Mouse (Mus musculus) kidney, adult 9 months (tissue): Measurements from ENCODE around the gene Amotl2.
A peak's percentile ranks its signal among the peaks of the same experiment; 100 is the strongest.

ENCODE experiments used
- DNase-seq: peaks from one replicate; pipeline ENCODE4 v3.0.0; 2022

Gene Amotl2

DNA sequence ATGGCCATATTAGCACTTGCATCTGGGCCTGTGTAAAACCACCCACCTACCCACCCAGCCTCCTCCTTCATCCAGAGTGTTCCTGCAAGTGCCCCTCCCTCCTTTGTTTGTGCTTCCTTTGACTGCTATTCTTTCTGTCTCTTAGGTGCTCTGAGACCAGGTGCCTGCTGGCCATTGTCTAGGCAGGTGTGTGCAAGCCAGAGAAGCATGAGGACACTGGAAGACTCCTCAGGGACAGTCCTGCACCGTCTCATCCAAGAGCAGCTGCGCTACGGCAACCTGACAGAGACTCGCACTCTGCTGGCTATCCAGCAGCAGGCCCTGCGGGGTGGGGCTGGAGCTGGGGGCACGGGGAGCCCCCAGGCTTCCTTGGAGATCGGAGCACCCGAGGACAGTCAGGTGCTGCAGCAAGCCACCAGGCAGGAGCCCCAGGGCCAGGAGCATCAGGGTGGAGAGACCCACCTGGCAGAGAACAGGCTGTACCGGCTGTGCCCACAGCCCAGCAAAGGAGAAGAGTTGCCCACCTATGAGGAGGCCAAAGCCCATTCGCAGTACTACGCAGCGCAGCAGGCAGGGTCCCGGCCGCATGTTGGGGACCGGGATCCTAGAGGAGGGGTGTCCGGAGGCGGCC, 3.6 kb downstream of the Amotl2 start:
- peak; percentile 34 for DNase-seq

- no peak for DNase-seq
These were observed 4.2 kb downstream of the Amotl2 start for GRCm38 (mm10) chr9:102720567-102721167.

DNA sequence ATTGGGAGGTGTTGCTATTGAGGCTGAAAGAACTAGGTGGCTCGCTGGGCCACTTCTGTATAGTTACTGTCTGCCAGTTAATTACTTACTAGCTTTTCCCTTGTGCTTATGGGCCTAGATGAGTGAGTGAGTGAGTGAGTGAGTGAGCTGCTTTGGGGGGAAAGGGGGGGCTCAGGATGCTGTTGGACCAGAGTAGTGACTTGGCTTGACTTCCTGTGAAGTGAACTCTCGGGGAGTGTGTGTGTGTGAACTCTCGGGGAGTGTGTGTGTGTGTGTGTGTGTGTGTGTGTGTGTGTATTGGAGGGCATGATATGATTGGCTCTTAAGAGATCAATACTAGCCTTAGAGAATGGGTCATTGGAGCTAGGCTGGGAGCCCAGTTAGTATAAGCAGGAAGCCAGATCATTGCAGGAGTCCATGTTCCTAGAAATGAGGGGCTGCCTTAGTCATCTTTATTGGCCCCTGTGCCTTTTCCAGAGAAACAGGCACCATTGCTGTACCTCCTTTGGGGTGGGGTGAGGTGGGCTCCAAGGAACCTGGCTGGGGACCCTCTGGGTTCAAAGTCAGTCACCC, 5.0 kb downstream of the Amotl2 start:
- peak; percentile 35 for DNase-seq

GRCm38 (mm10) chr9:102722071-102722561, 5.6 kb downstream of the Amotl2 start:
- peak; percentile 47 for DNase-seq

DNA sequence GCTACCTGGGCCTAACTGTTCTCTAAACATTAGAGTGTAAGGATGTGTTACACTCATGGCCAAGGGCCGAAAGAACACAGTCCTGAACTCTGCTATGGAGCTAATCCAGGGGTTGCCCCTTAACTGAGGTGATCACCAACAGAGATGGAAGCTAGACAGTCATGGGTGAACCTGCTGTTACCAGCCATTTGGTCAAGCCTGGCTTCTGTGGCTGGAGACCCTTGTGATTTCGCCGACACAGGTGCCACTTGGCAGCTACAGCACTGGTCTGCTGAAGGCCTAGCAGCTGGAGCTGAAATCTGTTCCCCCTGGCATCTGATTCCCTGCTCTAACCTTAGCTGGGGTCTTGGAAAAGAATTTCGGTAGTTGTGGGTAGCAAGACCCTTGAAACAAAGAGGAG, 6.3 kb downstream of the Amotl2 start:
- no peak for DNase-seq

- DNase-seq, result peak; percentile 70
These were observed 6.8 kb downstream of the Amotl2 start for GRCm38 (mm10) chr9:102723241-102723709.

DNA sequence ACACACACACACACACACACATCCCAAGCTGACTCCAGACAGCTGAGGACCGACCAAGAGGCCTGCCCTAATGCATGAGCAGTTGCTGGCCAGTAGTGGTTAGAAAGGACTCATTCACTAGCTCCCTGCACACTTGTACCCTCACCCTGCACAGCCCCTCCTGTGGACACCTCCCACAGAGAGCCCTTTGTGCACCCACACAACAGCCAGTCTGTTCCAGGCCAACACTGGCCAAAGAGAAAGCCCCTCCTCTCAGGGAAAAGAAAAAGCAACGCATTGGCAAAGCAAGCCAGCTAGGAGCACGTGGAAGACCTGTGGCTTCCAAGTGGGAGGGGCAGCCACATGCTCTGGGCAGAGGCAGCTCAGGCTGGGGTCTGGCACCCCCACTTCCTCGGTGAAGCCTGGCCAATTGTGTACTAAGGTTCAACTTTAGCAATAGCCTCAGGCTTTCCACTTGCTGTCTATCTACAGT, 7.6 kb downstream of the Amotl2 start:
- DNase-seq, result peak; percentile 97

GRCm38 (mm10) chr9:102724942-102725341, 8.5 kb downstream of the Amotl2 start:
- DNase-seq, result peak; percentile 39

- DNase-seq, result no peak
These were observed 9.6 kb downstream of the Amotl2 start for GRCm38 (mm10) chr9:102725958-102726654.

GRCm38 (mm10) chr9:102726811-102727210, 10.3 kb downstream of the Amotl2 start:
- no peak for DNase-seq

DNA sequence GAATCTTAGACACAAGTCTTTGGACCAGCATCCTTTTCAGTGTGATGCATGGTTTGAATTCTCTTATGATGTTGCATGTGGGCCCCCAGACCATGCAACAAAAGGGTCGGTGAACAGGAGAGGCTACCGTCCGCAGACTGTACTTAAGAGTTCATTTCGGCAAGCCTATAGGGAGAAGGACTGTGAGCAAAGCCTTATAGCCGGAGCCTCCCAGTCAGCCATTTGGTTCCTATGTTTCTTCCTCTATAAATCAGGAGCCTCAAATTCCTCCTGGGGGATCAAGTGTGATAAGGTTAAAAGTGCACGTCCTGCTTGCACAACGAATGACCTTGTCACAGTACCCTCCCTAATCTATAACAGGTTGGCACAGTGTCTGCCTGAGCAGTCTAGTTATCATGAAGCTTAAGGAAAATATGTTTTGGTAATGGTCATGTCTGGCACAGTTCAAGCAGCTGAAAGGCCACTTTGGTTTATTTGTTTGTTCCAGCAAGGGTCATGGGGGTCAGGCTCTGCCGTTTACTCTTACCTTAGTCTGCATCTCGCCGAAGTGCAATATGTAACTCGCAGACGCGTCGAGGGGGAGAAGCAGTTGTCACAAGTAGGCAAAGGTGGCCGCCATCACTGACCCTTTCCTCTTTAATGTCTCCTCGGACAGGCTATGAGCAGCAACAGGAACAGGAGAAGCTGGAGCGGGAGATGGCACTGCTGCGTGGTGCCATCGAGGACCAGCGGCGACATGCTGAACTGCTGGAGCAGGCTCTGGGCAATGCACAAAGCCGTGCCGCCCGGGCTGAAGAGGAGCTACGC, 11.4 kb downstream of the Amotl2 start:
- DNase-seq, result peak; percentile 45

DNA sequence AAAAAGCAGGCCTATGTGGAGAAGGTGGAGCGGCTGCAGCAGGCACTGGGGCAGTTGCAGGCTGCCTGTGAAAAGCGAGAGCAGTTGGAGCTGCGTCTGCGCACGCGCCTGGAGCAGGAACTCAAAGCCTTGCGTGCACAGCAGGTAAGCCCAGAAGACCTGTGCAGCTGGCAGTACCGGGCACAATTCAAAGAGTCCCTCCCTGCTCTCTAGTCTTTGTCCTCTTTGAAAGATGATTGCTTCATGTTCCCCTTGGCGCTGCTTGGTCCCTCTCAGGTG, 11.9 kb downstream of the Amotl2 start:
- no peak for DNase-seq

DNA sequence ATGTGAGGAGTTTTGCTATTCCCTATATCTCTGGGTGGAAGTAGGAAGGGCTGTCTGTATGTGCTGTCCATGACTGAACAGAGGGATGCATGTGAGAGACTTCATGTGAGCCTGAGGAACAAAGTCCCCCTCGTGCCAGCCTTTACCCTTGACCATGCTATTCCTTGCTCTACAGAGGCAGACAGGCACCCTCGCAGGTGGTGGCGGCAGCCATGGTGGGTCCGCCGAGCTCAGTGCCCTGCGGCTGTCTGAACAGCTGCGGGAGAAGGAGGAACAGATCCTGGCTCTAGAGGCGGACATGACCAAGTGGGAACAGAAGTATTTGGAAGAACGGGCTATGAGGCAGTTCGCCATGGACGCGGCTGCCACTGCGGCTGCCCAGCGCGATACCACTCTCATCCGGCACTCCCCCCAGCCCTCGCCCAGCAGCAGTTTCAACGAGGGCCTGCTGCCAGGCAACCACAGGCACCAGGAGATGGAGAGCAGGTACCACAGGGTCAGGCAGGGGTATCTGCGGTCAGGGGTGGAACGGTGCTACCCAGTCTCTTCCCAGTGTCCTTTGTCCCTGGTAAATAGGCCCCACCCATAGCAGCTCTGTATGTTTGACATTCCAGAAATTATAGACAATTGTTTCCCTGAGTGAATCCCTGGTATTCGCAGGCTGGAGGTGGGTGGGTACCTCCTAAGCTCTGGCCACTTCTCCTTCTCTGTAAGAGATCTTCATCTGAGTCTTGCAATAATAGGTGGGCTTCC, 12.8 kb downstream of the Amotl2 start:
- peak; percentile 43 for DNase-seq

DNA sequence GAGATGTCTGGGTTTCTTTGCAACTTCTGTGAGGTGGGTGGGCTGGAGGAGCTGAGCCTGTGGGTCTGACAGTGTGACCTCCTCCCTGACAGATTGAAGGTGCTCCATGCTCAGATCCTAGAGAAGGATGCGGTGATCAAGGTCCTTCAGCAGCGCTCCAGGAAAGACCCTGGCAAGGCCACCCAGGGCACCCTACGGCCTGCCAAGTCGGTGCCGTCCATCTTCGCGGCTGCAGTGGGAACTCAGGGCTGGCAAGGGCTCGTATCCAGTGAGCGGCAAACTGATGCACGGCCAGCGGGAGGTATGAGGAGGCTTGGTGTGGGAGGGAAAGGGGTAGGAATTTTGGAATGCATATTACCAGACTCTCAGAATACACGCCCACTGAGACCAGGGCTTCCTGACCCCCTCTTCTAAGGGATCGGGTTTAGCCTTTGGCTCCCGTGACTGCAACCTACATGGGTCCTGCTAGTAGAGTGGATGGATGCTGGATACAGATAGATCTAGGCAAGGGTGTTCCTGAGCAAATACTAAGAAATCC, 13.5 kb downstream of the Amotl2 start:
- peak; percentile 30 for DNase-seq

- DNase-seq, result peak; percentile 60
These were observed 14.6 kb downstream of the Amotl2 start for GRCm38 (mm10) chr9:102731044-102731471.

DNA sequence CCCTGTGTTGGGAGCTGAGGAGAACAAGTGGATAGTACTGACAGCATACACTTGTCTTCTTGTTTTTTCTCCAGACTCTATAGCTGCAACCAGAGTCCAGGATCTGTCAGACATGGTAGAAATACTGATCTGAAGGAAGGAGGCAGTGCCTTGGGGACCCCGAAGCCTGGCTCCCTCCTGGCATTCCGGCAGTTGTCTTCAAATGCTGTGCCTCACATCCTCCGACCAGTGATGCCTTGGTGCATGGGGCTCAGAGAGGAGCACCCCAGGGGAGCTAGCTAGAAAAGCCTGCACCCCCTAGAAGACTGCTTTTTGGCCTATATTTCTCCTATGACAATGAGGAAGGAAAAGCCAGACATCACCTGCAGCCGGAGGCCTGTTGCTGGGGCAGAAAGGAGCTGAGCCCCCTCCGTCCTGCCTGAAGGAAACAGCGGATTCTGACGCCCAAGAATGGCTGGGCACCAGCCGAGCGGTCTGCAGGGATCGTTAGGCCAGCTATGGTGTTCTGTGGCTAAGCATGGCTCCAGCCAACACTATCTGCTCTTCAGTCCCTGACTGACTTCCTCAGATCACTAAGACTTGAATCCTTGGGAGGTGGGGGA, 15.2 kb downstream of the Amotl2 start:
- DNase-seq, result no peak

DNA sequence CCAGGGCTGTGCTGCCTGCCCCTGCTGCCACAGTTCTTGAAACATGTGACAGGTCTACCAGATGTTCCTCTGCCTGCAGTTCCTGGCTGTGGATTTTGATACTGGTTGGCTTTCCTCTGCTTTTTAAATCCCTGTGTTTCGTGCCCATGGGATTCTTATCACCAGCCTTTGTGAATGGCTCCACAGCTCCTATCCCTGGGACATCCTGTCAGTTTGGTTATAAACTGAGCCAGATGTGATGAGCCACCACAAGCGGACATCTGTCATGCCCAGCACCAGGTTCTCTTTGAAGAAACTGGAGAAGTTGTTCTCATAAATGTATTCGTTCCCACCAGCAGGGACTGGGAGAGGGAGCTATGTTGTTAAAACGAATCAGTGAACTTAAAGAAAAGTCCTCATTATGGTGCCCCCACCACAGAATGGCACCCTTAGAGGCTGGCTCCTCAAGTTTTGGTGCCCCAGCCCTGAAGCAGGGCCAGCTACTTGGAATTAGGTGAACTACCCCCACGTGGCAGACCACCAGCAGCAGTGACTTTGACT, 15.9 kb downstream of the Amotl2 start:
- no peak for DNase-seq

DNA sequence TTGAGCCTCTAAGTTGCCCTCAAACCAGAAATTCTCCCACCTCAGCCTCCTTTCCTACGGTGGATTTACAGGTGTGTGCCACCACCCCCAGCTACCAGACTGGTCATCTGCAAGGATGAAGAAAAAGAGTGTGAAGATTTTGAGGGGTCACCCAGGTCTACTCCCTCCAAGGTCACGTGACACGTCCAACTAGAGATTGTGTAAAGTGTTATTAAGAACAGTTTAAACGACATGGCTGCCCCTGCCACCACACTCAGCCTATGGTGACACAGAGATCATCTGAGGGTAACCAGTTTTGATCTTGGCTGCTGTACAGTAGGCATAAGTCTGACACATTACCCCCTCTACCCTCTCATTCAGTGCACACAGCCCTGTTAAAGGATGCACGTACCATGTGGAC, 17.0 kb downstream of the Amotl2 start:
- DNase-seq, result no peak

DNA sequence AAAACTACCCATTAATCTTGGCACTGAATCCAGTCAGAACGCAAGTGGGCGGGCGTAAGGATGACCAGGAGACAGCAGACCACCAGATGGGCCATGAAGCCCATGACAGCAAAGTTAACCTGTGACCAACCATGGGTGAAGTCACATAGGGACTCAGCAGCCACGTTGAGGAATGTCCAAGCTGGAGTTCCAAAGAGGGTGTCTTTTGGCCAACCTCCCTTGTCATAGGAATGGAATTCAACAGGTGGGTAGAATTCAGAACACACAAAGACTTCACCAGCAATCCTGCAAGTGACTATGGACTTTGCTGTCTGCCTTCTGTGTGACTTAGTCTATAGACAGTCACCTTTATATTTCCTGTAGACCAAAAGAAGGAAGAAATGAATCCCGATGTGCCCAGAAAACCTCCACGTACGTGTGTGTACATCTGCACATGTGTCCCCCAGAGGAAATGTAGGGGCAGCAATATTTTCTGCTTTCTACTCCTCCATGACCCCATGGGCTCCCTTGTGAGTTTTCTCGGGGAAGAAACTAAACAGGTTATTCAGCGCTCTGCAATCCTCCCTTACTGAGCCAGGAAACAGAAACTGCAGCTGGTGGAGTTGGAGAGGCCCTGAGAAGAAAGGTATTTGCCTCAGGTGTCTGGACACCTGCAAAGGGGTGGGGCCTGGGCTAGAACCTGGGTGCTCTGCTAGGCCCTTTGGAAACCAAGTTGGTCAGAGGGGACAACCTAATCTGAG, 17.7 kb downstream of the Amotl2 start:
- DNase-seq, result peak; percentile 79

GRCm38 (mm10) chr9:102734739-102735075, 18.2 kb downstream of the Amotl2 start:
- DNase-seq, result peak; percentile 93
